Mouse (Mus musculus): ENCODE results near the gene Defb22.

Defb22 gene

GRCm38 (mm10) chr2:152490038-152490437, at the start of gene Defb22:
Gene Defb22 (minus strand): TSS chr2:152490138.
- in situ Hi-C loops (cut with MboI, MseI) = no loop called here

- in situ Hi-C loops (cut with MboI, MseI) = no loop called here
Observed at GRCm38 (mm10) chr2:152517981-152518380, 28.0 kb upstream of the Defb22 start, which contains the start of gene Defb28. Gene Defb28 (plus strand): TSS chr2:152518255.

GRCm38 (mm10) chr2:152516084-152516483, 26.1 kb upstream of the Defb22 start:
- in situ Hi-C loops (cut with MboI, MseI) = no loop called here

- in situ Hi-C loops (cut with MboI, MseI) = no loop called here
Observed at GRCm38 (mm10) chr2:152511592-152511991, 21.7 kb upstream of the Defb22 start, which contains the start of gene Defb26. Gene Defb26 (minus strand): TSS chr2:152511692.

- in situ Hi-C loops (cut with MboI, MseI) = no loop called here
Observed at GRCm38 (mm10) chr2:152503950-152504349, 14.0 kb upstream of the Defb22 start.

- in situ Hi-C loops (cut with MboI, MseI) = no loop called here
Observed at GRCm38 (mm10) chr2:152500863-152501229, 10.9 kb upstream of the Defb22 start.

- in situ Hi-C loops (cut with MboI, MseI) = no loop called here
Observed at GRCm38 (mm10) chr2:152500204-152500862, 10.4 kb upstream of the Defb22 start.

GRCm38 (mm10) chr2:152498020-152498419, 8.1 kb upstream of the Defb22 start:
- in situ Hi-C loops (cut with MboI, MseI) = no loop called here

GRCm38 (mm10) chr2:152493151-152493550, 3.2 kb upstream of the Defb22 start:
- in situ Hi-C loops (cut with MboI, MseI) = no loop called here

- in situ Hi-C loops (cut with MboI, MseI) = no loop called here
Observed at GRCm38 (mm10) chr2:152487024-152487423, 2.9 kb downstream of the Defb22 start.

GRCm38 (mm10) chr2:152481726-152482125, 8.2 kb downstream of the Defb22 start:
- in situ Hi-C loops (cut with MboI, MseI) = no loop called here

GRCm38 (mm10) chr2:152480881-152481280, 9.1 kb downstream of the Defb22 start:
- in situ Hi-C loops (cut with MboI, MseI) = no loop called here

- in situ Hi-C loops (cut with MboI, MseI) = no loop called here
Observed at GRCm38 (mm10) chr2:152476763-152477162, 13.2 kb downstream of the Defb22 start, which contains the start of gene Defb20. Gene Defb20 (plus strand): TSS chr2:152477063.

GRCm38 (mm10) chr2:152472434-152472833, 17.5 kb downstream of the Defb22 start:
- in situ Hi-C loops (cut with MboI, MseI) = no loop called here

GRCm38 (mm10) chr2:152470973-152471372, 19.0 kb downstream of the Defb22 start:
- in situ Hi-C loops (cut with MboI, MseI) = no loop called here

GRCm38 (mm10) chr2:152464570-152465150, 25.3 kb downstream of the Defb22 start, which contains the start of gene Defb23:
Gene Defb23 (minus strand): TSS chr2:152464620.
- in situ Hi-C loops (cut with MboI, MseI) = no loop called here

- in situ Hi-C loops (cut with MboI, MseI) = no loop called here
Observed at GRCm38 (mm10) chr2:152459241-152459640, 30.7 kb downstream of the Defb22 start.

- in situ Hi-C loops (cut with MboI, MseI) = no loop called here
Observed at GRCm38 (mm10) chr2:152452101-152452781, 37.7 kb downstream of the Defb22 start.

- in situ Hi-C loops (cut with MboI, MseI) = no loop called here
Observed at GRCm38 (mm10) chr2:152450241-152450640, 39.7 kb downstream of the Defb22 start.

- in situ Hi-C loops (cut with MboI, MseI) = loop anchor here (5.0 kb wide), 1 partner anchor 105 kb away; no protein-coding TSS in a partner anchor
Observed at GRCm38 (mm10) chr2:152447461-152447860, 42.5 kb downstream of the Defb22 start.

- in situ Hi-C loops (cut with MboI, MseI) = loop anchor here (5.0 kb wide), 1 partner anchor 106 kb away; no protein-coding TSS in a partner anchor
Observed at GRCm38 (mm10) chr2:152446642-152447041, 43.3 kb downstream of the Defb22 start.

- in situ Hi-C loops (cut with MboI, MseI) = no loop called here
Observed at GRCm38 (mm10) chr2:152443281-152443680, 46.7 kb downstream of the Defb22 start.

Measured in T-helper 1 cell (primary cell).